Mouse (Mus musculus) bone marrow, adult 2 months (tissue): ENCODE data around the gene Cars2.

ENCODE experiments used
- CTCF ChIP-seq: fragments of 200-500 bp; IDR thresholded peaks from 2 replicates; pipeline ENCODE4 v1.5.1; 2011; ENCODE audit warnings: low read length, control low read depth; ENCODE audit not compliant: control insufficient read depth, insufficient read depth
- POLR2A ChIP-seq: fragments of 200-500 bp; IDR thresholded peaks from 2 replicates; pipeline ENCODE4 v1.6.1; 2011; ENCODE audit warnings: low read depth, mild to moderate bottlenecking, control low read depth, low read length, borderline replicate concordance; ENCODE audit not compliant: control insufficient read depth

DNA sequence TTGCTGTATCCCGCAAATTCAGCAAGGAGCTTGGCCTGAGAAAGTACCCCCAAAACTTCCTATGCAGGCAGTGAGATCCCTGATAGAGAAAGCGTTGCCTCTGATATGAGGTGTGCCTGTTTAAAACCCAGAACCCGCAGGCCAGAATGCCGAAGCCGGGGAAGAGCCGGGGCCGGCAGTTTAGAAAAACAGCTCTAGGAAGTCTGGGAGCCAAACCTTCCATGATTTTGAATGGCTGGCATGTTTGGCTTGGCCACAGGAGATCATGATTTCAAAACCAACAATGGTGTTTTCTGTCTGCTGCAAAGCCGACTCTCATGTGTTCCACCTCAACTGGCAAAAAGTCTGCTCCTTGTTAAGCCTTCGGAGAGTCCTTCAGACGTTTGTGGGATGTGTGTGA lies 1.8 kb upstream of the Cars2 start:
- TF ChIP-seq POLR2A (no peak), CTCF (no peak)
